Mouse (Mus musculus) CH12.LX (cell line): ENCODE measurements around the gene Map4k1. TPM values are rescaled to one million over a fixed set of nuclear protein-coding genes. Genes with fewer than 3 reads are reported as not detected.

Experiments
- DNase-seq: peaks from one replicate; pipeline ENCODE4 v3.0.0-alpha.2; 2013; ENCODE audit errors: extremely low read depth
- H3K27ac ChIP-seq: 2 replicates; pipeline ENCODE4 v1.5.1; 2012; ENCODE audit warnings: low read depth, mild to moderate bottlenecking, control low read depth, moderate library complexity; ENCODE audit not compliant: insufficient read depth
- H3K27me3 ChIP-seq: replicated peaks from 2 replicates; pipeline ENCODE3; 2012; ENCODE audit warnings: inconsistent platforms
- H3K36me3 ChIP-seq, 2 experiments: replicated peaks in 1 of 2; 2 replicates each; pipeline versions ENCODE3 to v1.6.1; 2012; ENCODE audit warnings: inconsistent platforms in 1 of 2, low read length in 1 of 2, mild to moderate bottlenecking in 1 of 2, mixed read lengths in 1 of 2, moderate library complexity in 1 of 2; ENCODE audit not compliant: control insufficient read depth in 1 of 2, insufficient read depth in 1 of 2
- H3K4me1 ChIP-seq, 2 experiments: 2 replicates each; pipeline ENCODE4 v1.6.1; 2012; ENCODE audit warnings: inconsistent platforms in 1 of 2, moderate library complexity in 1 of 2; ENCODE audit not compliant: insufficient read depth in 2 of 2, control insufficient read depth in 1 of 2
- H3K4me2 ChIP-seq: 2 replicates; pipeline ENCODE4 v1.6.1; 2012; ENCODE audit warnings: low read depth, mild to moderate bottlenecking, control low read depth; ENCODE audit not compliant: poor library complexity, insufficient read depth, severe bottlenecking
- H3K4me3 ChIP-seq, 3 experiments: fragments of 150-350 bp in 1 of 3; sonication (generic) in 1 of 3; replicated peaks in 1 of 3; 2 replicates each; pipeline versions ENCODE3 to v1.5.1; 2011 to 2012; ENCODE audit warnings: low read depth in 2 of 3, low read length in 2 of 3, mild to moderate bottlenecking in 2 of 3, moderate library complexity in 2 of 3, control low read depth in 1 of 3, improper control_type of control experiment in 1 of 3, inconsistent platforms in 1 of 3, mixed read lengths in 1 of 3; ENCODE audit not compliant: poor library complexity in 1 of 3
- H3K79me2 ChIP-seq: replicated peaks from 2 replicates; pipeline ENCODE4 v1.6.1; 2012; ENCODE audit warnings: mild to moderate bottlenecking, moderate library complexity; ENCODE audit not compliant: control insufficient read depth, poor library complexity, insufficient read depth, severe bottlenecking; ENCODE audit errors: extremely low read depth
- H3K9ac ChIP-seq: 2 replicates; pipeline ENCODE4 v1.6.1; 2012; ENCODE audit warnings: low read depth, mild to moderate bottlenecking, control low read depth, moderate library complexity; ENCODE audit not compliant: insufficient read depth
- H3K9me3 ChIP-seq: replicated peaks from 2 replicates; pipeline ENCODE3; 2012; ENCODE audit warnings: low read length, inconsistent platforms, mixed read lengths
- BHLHE40 ChIP-seq: IDR thresholded peaks from 2 replicates; pipeline ENCODE4 v1.6.1; 2011; ENCODE audit warnings: mild to moderate bottlenecking, low read depth, low read length, improper control_type of control experiment
- CHD1 ChIP-seq: IDR thresholded peaks from 2 replicates; pipeline ENCODE4 v1.6.1; 2012; ENCODE audit warnings: low read depth, low read length, improper control_type of control experiment, inconsistent platforms
- CHD2 ChIP-seq: IDR thresholded peaks from 2 replicates; pipeline ENCODE4 v1.6.1; 2011; ENCODE audit warnings: low read length, improper control_type of control experiment
- CTCF ChIP-seq, 2 experiments: IDR thresholded peaks in 1 of 2; conservative IDR thresholded peaks in 1 of 2; 2 replicates each; pipeline ENCODE4 v1.5.1; 2011 to 2012; ENCODE audit warnings: low read depth in 2 of 2, low read length in 2 of 2, improper control_type of control experiment in 1 of 2, inconsistent platforms in 1 of 2, mild to moderate bottlenecking in 1 of 2, moderate library complexity in 1 of 2
- E2F4 ChIP-seq: IDR thresholded peaks from 2 replicates; pipeline ENCODE4 v1.6.1; 2011; ENCODE audit warnings: low read depth, low read length, improper control_type of control experiment; ENCODE audit not compliant: insufficient replicate concordance
- ELF1 ChIP-seq: IDR thresholded peaks from 2 replicates; pipeline ENCODE4 v1.6.1; 2014; ENCODE audit warnings: low read depth, mild to moderate bottlenecking, inconsistent platforms, low read length, improper control_type of control experiment
- EP300 ChIP-seq: IDR thresholded peaks from 2 replicates; pipeline ENCODE4 v1.6.1; 2011; ENCODE audit warnings: low read length, improper control_type of control experiment
- ETS1 ChIP-seq: conservative IDR thresholded peaks from 2 replicates; pipeline ENCODE4 v1.6.1; 2012; ENCODE audit warnings: low read depth, mild to moderate bottlenecking, inconsistent platforms, low read length, improper control_type of control experiment, moderate library complexity
- GABPA ChIP-seq: IDR thresholded peaks from 2 replicates; pipeline ENCODE4 v1.6.1; 2012; ENCODE audit warnings: low read depth, low read length, improper control_type of control experiment, inconsistent platforms; ENCODE audit not compliant: insufficient replicate concordance
- HCFC1 ChIP-seq: IDR thresholded peaks from 2 replicates; pipeline ENCODE4 v1.6.1; 2012; ENCODE audit warnings: low read depth, mild to moderate bottlenecking, inconsistent platforms, low read length, improper control_type of control experiment
- IRF4 ChIP-seq: IDR thresholded peaks from 2 replicates; pipeline ENCODE4 v1.6.1; 2014; ENCODE audit warnings: low read depth, mild to moderate bottlenecking, inconsistent platforms, low read length, improper control_type of control experiment
- JUN ChIP-seq: IDR thresholded peaks from 2 replicates; pipeline ENCODE4 v1.6.1; 2011; ENCODE audit warnings: low read depth, mild to moderate bottlenecking, low read length, improper control_type of control experiment, moderate library complexity; ENCODE audit not compliant: insufficient read depth
- JUND ChIP-seq: conservative IDR thresholded peaks from 2 replicates; pipeline ENCODE4 v1.6.1; 2011; ENCODE audit warnings: low read depth, low read length, improper control_type of control experiment
- KAT2A ChIP-seq: IDR thresholded peaks from 2 replicates; pipeline ENCODE4 v1.6.1; 2012; ENCODE audit warnings: low read length, improper control_type of control experiment, inconsistent platforms; ENCODE audit not compliant: insufficient replicate concordance
- MAFK ChIP-seq: IDR thresholded peaks from 2 replicates; pipeline ENCODE4 v1.6.1; 2011; ENCODE audit warnings: low read length, improper control_type of control experiment; ENCODE audit not compliant: insufficient replicate concordance
- MAX ChIP-seq: IDR thresholded peaks from 2 replicates; pipeline ENCODE4 v1.6.1; 2011; ENCODE audit warnings: low read length, improper control_type of control experiment
- MAZ ChIP-seq: IDR thresholded peaks from 2 replicates; pipeline ENCODE4 v1.6.1; 2012; ENCODE audit warnings: low read depth, mild to moderate bottlenecking, inconsistent platforms, low read length, improper control_type of control experiment, moderate library complexity
- MEF2A ChIP-seq: IDR thresholded peaks from 2 replicates; pipeline ENCODE4 v1.6.1; 2014; ENCODE audit warnings: low read depth, mild to moderate bottlenecking, inconsistent platforms, low read length, improper control_type of control experiment, borderline replicate concordance
- MXI1 ChIP-seq: IDR thresholded peaks from 2 replicates; pipeline ENCODE4 v1.6.1; 2011; ENCODE audit warnings: mild to moderate bottlenecking, low read depth, low read length, improper control_type of control experiment
- MYC ChIP-seq: IDR thresholded peaks from 2 replicates; pipeline ENCODE4 v1.6.1; 2011; ENCODE audit warnings: low read depth, mild to moderate bottlenecking, improper control_type of control experiment, low read length
- NELFE ChIP-seq: IDR thresholded peaks from 2 replicates; pipeline ENCODE4 v1.6.1; 2011; ENCODE audit warnings: low read depth, low read length, improper control_type of control experiment
- NRF1 ChIP-seq: IDR thresholded peaks from 2 replicates; pipeline ENCODE4 v1.6.1; 2014; ENCODE audit warnings: low read depth, mild to moderate bottlenecking, inconsistent platforms, low read length, improper control_type of control experiment, moderate library complexity
- PAX5 ChIP-seq: IDR thresholded peaks from 2 replicates; pipeline ENCODE4 v1.6.1; 2012; ENCODE audit warnings: low read length, inconsistent platforms, mixed read lengths
- POLR2A ChIP-seq: IDR thresholded peaks from 2 replicates; pipeline ENCODE4 v1.6.1; 2011; ENCODE audit warnings: low read depth, mild to moderate bottlenecking, improper control_type of control experiment, low read length
- POLR2AphosphoS2 ChIP-seq: IDR thresholded peaks from 2 replicates; pipeline ENCODE4 v1.6.1; 2011; ENCODE audit warnings: low read depth, low read length, improper control_type of control experiment
- RAD21 ChIP-seq: IDR thresholded peaks from 2 replicates; pipeline ENCODE4 v1.6.1; 2011; ENCODE audit warnings: low read depth, mild to moderate bottlenecking, low read length, improper control_type of control experiment, moderate library complexity
- RCOR1 ChIP-seq: conservative IDR thresholded peaks from 2 replicates; pipeline ENCODE4 v1.6.1; 2012; ENCODE audit warnings: low read depth, mild to moderate bottlenecking, inconsistent platforms, low read length, improper control_type of control experiment
- SIN3A ChIP-seq: IDR thresholded peaks from 2 replicates; pipeline ENCODE4 v1.6.1; 2012; ENCODE audit warnings: low read length, improper control_type of control experiment, inconsistent platforms
- SMC3 ChIP-seq: IDR thresholded peaks from 2 replicates; pipeline ENCODE4 v1.6.1; 2011; ENCODE audit warnings: low read depth, low read length, improper control_type of control experiment
- TBP ChIP-seq: conservative IDR thresholded peaks from 2 replicates; pipeline ENCODE4 v1.6.1; 2011; ENCODE audit warnings: low read depth, low read length, improper control_type of control experiment
- TCF12 ChIP-seq: IDR thresholded peaks from 2 replicates; pipeline ENCODE4 v1.6.1; 2014; ENCODE audit warnings: low read depth, mild to moderate bottlenecking, inconsistent platforms, low read length, improper control_type of control experiment
- UBTF ChIP-seq: IDR thresholded peaks from 2 replicates; pipeline ENCODE4 v1.6.1; 2012; ENCODE audit warnings: low read depth, mild to moderate bottlenecking, inconsistent platforms, low read length, improper control_type of control experiment, moderate library complexity
- USF1 ChIP-seq: IDR thresholded peaks from 2 replicates; pipeline ENCODE4 v1.6.1; 2014; ENCODE audit warnings: low read depth, mild to moderate bottlenecking, inconsistent platforms, low read length, improper control_type of control experiment
- USF2 ChIP-seq: conservative IDR thresholded peaks from 2 replicates; pipeline ENCODE4 v1.6.1; 2011; ENCODE audit warnings: low read depth, low read length, improper control_type of control experiment
- ZC3H11A ChIP-seq: IDR thresholded peaks from 2 replicates; pipeline ENCODE4 v1.6.1; 2012; ENCODE audit warnings: low read depth, mild to moderate bottlenecking, inconsistent platforms, low read length, improper control_type of control experiment
- ZKSCAN1 ChIP-seq: IDR thresholded peaks from 2 replicates; pipeline ENCODE4 v1.6.1; 2012; ENCODE audit warnings: low read depth, inconsistent platforms, low read length, improper control_type of control experiment, borderline replicate concordance
- ZMIZ1 ChIP-seq: IDR thresholded peaks from 2 replicates; pipeline ENCODE4 v1.6.1; 2012; ENCODE audit warnings: low read depth, mild to moderate bottlenecking, inconsistent platforms, low read length, improper control_type of control experiment
- ZNF384 ChIP-seq: IDR thresholded peaks from 2 replicates; pipeline ENCODE4 v1.6.1; 2012; ENCODE audit warnings: low read depth, low read length, improper control_type of control experiment, inconsistent platforms
- dilution Hi-C: fragments of 300-500 bp; cut with MboI; formaldehyde crosslinking; loops from 2 replicates; pipeline ENCODE4 v1.14.3; 2020; ENCODE audit warnings: low sequenced_read_pairs; ENCODE audit not compliant: extremely low pct_unique_long_range_greater_than_20kb, extremely low pct_ligation_motif_present
- in situ Hi-C: fragments of 300-500 bp; cut with MboI; formaldehyde crosslinking; loops from 3 replicates; pipeline ENCODE4 v1.14.3; 2019; ENCODE audit warnings: low sequenced_read_pairs, low pct_ligation_motif_present, low pct_unique_long_range_greater_than_20kb, mixed read lengths
- polyA plus RNA-seq: library from polyadenylated mRNA; unstranded; fragments of >175 nt; gene quantifications from 2 replicates; pipeline ENCODE4 v1.2.1, GENCODE M21; 2012; ENCODE audit warnings: low read depth; ENCODE audit not compliant: insufficient read length
- total RNA-seq, 2 experiments: library from RNA; depleted of rRNA; stranded (reverse); fragments of 300-350 nt in 1 of 2; fragments of >200 nt in 1 of 2; gene quantifications; 2 replicates each; pipeline ENCODE4 v1.2.3; 2012 to 2014

Gene Map4k1
- total and polyA plus RNA-seq, 3 experiments, result 114 to 395 (median 183) TPM

- H3K4me3 ChIP-seq, result peak overlapping the region in 2 of 3 experiments; percentile 8 to 14
- H3K9me3 ChIP-seq, result peaks cover 3% of the 10 kb centered on the region
- peaks cover 0 to 10% of the 10 kb centered on the region in 2 experiments for H3K36me3 ChIP-seq
- no peaks in the 10 kb centered on the region for H3K27me3 ChIP-seq
- dilution Hi-C loops (no loop called here), in situ Hi-C loops (loop anchor here (25.0 kb wide), 1 partner anchor 240 kb away; the partner anchor contains the start of gene Rinl)
- H3K79me2 ChIP-seq, result no peaks in the 10 kb centered on the region
- peak overlapping the region; percentile 97 for H3K27ac ChIP-seq
- peak; percentile 68 for DNase-seq
- H3K4me1 ChIP-seq, result peaks cover 15 to 52% of the 10 kb centered on the region in 2 experiments
- H3K4me2 ChIP-seq, result peak overlapping the region; percentile 53
- TF ChIP-seq MAFK, result no peak
- peak; percentile 53 for TF ChIP-seq IRF4
- no peak for TF ChIP-seq ZC3H11A
- no peak; the same call in 1 of the 2 replicates for TF ChIP-seq ETS1
- no peak for TF ChIP-seq KAT2A
- TF ChIP-seq CHD1, result no peak
- TF ChIP-seq ELF1, result no peak
- peak; percentile 88 for TF ChIP-seq ZKSCAN1
- no peak for TF ChIP-seq USF2
- no peak for TF ChIP-seq E2F4
- TF ChIP-seq CTCF (conservative IDR thresholded peaks at IDR 0.05 in 1 of 2, IDR thresholded peaks at IDR 0.05 in 1 of 2; ENCODE audit: low read depth in 2 of 2, low read length in 2 of 2), result peak in 1 of 2 experiments; percentile 62; a peak in 2 of 4 replicates
- TF ChIP-seq RCOR1, result no peak
- no peak for TF ChIP-seq NRF1
- TF ChIP-seq CHD2, result no peak
- 0 out of 2 replicates have a peak, but pooled peaks have one; percentile 25 for TF ChIP-seq EP300
- no peak for TF ChIP-seq GABPA
- TF ChIP-seq ZMIZ1, result no peak
- no peak for TF ChIP-seq NELFE
- TF ChIP-seq JUN, result no peak
- no peak for TF ChIP-seq MAX
- no peak; the same call in 1 of the 2 replicates for TF ChIP-seq JUND
- TF ChIP-seq MXI1, result peak; percentile 14; the same call in 1 of the 2 replicates
- 0 out of 2 replicates have a peak, but pooled peaks have one; percentile 21 for TF ChIP-seq MEF2A
- peak; percentile 30 for TF ChIP-seq SMC3
- TF ChIP-seq SIN3A, result 0 out of 2 replicates have a peak, but pooled peaks have one; percentile 16
- no peak for TF ChIP-seq ZNF384
- TF ChIP-seq TCF12, result no peak
- TF ChIP-seq BHLHE40, result peak; percentile 62
- peak; percentile 23; the same call in 1 of the 2 replicates for TF ChIP-seq MYC
- TF ChIP-seq MAZ, result 0 out of 2 replicates have a peak, but pooled peaks have one; percentile 9
- no peak for TF ChIP-seq POLR2AphosphoS2
- TF ChIP-seq RAD21, result peak; percentile 12
- no peak for TF ChIP-seq PAX5
- TF ChIP-seq UBTF, result no peak
- no peak for TF ChIP-seq POLR2A
- no peak for TF ChIP-seq USF1
- TF ChIP-seq HCFC1, result no peak; the same call in 1 of the 2 replicates
- no peak for TF ChIP-seq TBP
- peak overlapping the region; percentile 18 for H3K9ac ChIP-seq
These were observed 45.0 kb downstream of the Map4k1 start for GRCm38 (mm10) chr7:29026811-29027210.
